Mouse (Mus musculus) cortical plate, adult 2 months (tissue): ENCODE data around the gene 2210016F16Rik.

Experiments used
- CTCF ChIP-seq: fragments of 200-500 bp; IDR thresholded peaks from 2 replicates; pipeline ENCODE4 v1.5.1; 2011; ENCODE audit warnings: mild to moderate bottlenecking, control low read depth, low read length; ENCODE audit not compliant: insufficient read depth; ENCODE audit errors: extremely low read depth
- POLR2A ChIP-seq: fragments of 200-500 bp; IDR thresholded peaks from 2 replicates; pipeline ENCODE4 v1.6.1; 2011; ENCODE audit warnings: mild to moderate bottlenecking, low read length, control low read depth; ENCODE audit not compliant: insufficient read depth; ENCODE audit errors: extremely low read depth

DNA sequence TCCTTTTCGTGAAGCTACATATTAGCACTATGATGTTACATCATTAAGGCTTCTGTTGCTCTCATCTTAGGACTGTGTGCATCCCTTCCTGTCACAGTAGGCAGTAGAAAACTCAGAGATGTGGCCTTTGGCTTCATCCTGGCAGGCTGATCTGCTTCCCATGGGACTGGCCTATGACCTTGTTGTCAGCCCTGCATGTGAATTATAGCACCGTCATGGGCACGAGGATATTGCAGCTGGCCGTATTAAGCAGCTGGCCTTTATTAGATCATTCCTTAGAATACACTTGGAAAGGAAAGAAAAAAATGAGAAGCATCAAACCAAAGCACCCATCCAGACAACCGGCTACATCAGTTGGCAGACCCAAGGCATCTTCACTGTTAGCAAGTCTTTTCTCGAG lies 30.3 kb upstream of the 2210016F16Rik start:
- no peak for TF ChIP-seq POLR2A
- TF ChIP-seq CTCF: no peak
